Mouse (Mus musculus) stomach, embryonic 15.5 days (tissue): ENCODE data around the gene Gsdma3. TPM values are rescaled to one million over a fixed set of nuclear protein-coding genes. Genes with fewer than 3 reads are reported as not detected.
"Not testable (repeated sequence)": the region's sequence is repeated elsewhere in the genome, so short reads cannot be mapped to it uniquely, and the experiment has no call there.

Experiments used
- ATAC-seq: fragments of 200-750 bp; cut with Nextera tagmentation; 2 replicates; pipeline ENCODE4 v1.8.0; 2017; ENCODE audit warnings: low read depth, moderate number of reproducible peaks, moderate TSS enrichment; ENCODE audit not compliant: insufficient read depth, low FRiP score
- H3K27ac ChIP-seq: fragments of 300-500 bp; sonication (generic); 2 replicates; pipeline ENCODE4 v1.5.1; 2015; ENCODE audit warnings: mild to moderate bottlenecking, inconsistent platforms
- H3K27me3 ChIP-seq: fragments of 300-500 bp; sonication (generic); replicated peaks from 2 replicates; pipeline ENCODE4 v1.6.1; 2015; ENCODE audit warnings: inconsistent platforms
- H3K36me3 ChIP-seq: fragments of 300-500 bp; sonication (generic); 2 replicates; pipeline ENCODE4 v1.6.1; 2015; ENCODE audit warnings: inconsistent platforms
- H3K4me1 ChIP-seq: fragments of 300-500 bp; sonication (generic); 2 replicates; pipeline ENCODE4 v1.6.1; 2015; ENCODE audit warnings: inconsistent platforms
- H3K4me2 ChIP-seq: fragments of 300-500 bp; sonication (generic); 2 replicates; pipeline ENCODE4 v1.6.1; 2015; ENCODE audit warnings: mild to moderate bottlenecking, inconsistent platforms
- H3K4me3 ChIP-seq: fragments of 300-500 bp; sonication (generic); replicated peaks from 2 replicates; pipeline ENCODE4 v1.5.1; 2015; ENCODE audit warnings: inconsistent platforms
- H3K9ac ChIP-seq: fragments of 300-500 bp; sonication (generic); 2 replicates; pipeline ENCODE4 v1.6.1; 2015; ENCODE audit warnings: inconsistent platforms
- H3K9me3 ChIP-seq: fragments of 300-500 bp; sonication (generic); 2 replicates; pipeline ENCODE4 v1.6.1; 2016; ENCODE audit warnings: inconsistent platforms
- WGBS: fragments of 180-500 bp; shearing (Covaris S2); methylation state at CpG from one replicate; pipeline ENCODE4 v1.1.7; 2015; 5-methylcytosine and 5-hydroxymethylcytosine counted together
- polyA plus RNA-seq: library from polyadenylated mRNA; unstranded; fragments of >200 nt; fragmentation: Nextera tagmentation; extraction: Ambion mirVana; gene quantifications from 2 replicates; pipeline ENCODE4 v1.2.1, GENCODE M21; 2015

The Gsdma3 gene
- polyA plus RNA-seq, 1 experiment from 2014 or later: not detected

DNA sequence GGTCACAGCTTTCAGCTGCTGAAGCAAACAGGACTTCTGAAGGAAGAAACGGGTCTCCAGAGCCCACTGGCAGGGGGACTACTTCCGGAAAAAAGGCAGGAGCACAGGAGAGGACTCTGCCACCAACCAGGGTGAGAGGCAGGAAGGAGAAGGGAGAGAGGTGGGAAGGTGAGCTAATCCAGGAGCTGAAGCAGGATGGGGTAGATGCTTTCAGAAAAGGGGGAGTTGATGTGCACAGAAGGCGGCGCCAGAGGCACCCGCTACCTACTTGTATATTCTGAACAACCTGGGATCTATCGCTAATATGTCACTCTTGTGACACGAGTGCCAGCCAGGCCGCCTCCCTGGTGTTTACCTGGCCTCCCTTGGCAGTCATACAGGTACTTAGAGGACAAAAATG lies 28.2 kb upstream of the Gsdma3 start, which contains the start of gene Lrrc3c:
Gene Lrrc3c, plus strand, starts transcription at position 301 of the 400 bp plus-strand sequence.
- Histone ChIP-seq H3K27ac (no peak within 1 kb of the TSS), H3K27me3 (peaks cover 13% of the 10 kb centered on the region; the same call in 1 of the 2 replicates), H3K9me3 (no peaks in the 10 kb centered on the region), H3K36me3 (no peaks in the 10 kb centered on the region), H3K9ac (no peak within 1 kb of the TSS), H3K4me2 (no peak within 1 kb of the TSS), H3K4me3 (no peak within 1 kb of the TSS), H3K4me1 (peaks cover 4% of the 10 kb centered on the region; the same call in 1 of the 2 replicates)
- 78% methylated on average over 8 of the region's 8 CpGs for WGBS
- no peak for ATAC-seq

DNA sequence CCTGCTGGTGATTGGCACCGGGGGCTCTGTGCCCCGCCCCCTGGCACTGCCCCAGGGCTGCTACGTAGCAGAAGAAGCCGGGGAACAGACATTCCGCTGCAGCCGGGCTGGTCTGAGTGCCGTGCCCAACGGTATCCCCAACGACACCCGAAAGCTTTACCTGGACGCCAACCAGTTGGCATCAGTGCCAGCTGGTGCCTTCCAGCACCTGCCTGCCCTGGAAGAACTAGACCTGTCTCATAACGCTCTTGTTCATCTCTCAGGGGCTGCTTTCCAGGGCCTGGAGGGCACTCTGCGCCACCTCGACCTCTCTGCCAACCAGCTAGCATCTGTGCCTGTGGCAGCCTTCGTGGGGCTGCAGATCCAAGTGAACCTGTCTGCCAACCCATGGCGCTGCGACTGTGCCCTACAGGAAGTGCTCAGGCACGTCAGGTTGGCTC lies 27.3 kb upstream of the Gsdma3 start:
- WGBS: 63% methylated on average over 18 of the region's 18 CpGs
- Histone ChIP-seq H3K4me2 (no peak overlapping the region), H3K4me3 (no peak overlapping the region), H3K36me3 (no peaks in the 10 kb centered on the region), H3K9ac (no peak overlapping the region), H3K4me1 (peaks cover 4% of the 10 kb centered on the region; the same call in 1 of the 2 replicates), H3K9me3 (no peaks in the 10 kb centered on the region), H3K27ac (no peak overlapping the region), H3K27me3 (peaks cover 13% of the 10 kb centered on the region; the same call in 1 of the 2 replicates)
- ATAC-seq: no peak

DNA sequence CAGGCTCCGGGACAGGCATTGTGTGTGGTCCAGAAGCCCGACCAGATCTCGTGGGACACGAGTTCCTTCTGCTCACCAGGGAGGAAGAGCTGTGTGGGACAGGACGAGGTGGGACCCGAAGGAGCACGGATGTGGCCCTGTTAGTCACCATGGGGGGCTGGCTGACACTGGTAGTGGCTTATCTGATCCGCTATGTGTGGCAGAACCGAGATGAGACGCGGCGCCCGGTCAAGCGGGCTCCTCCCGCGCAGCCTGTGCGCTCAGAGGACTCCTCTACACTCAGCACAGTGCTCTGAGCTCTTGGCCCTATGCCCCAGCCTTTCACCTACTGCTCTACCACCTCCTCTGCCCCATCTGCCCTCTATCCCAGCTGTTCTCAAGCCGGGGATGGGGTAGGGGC lies 26.9 kb upstream of the Gsdma3 start:
- 0 out of 2 replicates have a peak, but pooled peaks have one; percentile 23 for ATAC-seq
- no peaks in the 10 kb centered on the region for H3K36me3 ChIP-seq
- no peak overlapping the region for H3K4me3 ChIP-seq
- no peak overlapping the region for H3K9ac ChIP-seq
- H3K4me1 ChIP-seq: peaks cover 4% of the 10 kb centered on the region; the same call in 1 of the 2 replicates
- no peaks in the 10 kb centered on the region for H3K9me3 ChIP-seq
- 34% methylated on average over 18 of the region's 18 CpGs for WGBS
- no peak overlapping the region for H3K4me2 ChIP-seq
- H3K27me3 ChIP-seq: peaks cover 13% of the 10 kb centered on the region; the same call in 1 of the 2 replicates
- H3K27ac ChIP-seq: no peak overlapping the region

DNA sequence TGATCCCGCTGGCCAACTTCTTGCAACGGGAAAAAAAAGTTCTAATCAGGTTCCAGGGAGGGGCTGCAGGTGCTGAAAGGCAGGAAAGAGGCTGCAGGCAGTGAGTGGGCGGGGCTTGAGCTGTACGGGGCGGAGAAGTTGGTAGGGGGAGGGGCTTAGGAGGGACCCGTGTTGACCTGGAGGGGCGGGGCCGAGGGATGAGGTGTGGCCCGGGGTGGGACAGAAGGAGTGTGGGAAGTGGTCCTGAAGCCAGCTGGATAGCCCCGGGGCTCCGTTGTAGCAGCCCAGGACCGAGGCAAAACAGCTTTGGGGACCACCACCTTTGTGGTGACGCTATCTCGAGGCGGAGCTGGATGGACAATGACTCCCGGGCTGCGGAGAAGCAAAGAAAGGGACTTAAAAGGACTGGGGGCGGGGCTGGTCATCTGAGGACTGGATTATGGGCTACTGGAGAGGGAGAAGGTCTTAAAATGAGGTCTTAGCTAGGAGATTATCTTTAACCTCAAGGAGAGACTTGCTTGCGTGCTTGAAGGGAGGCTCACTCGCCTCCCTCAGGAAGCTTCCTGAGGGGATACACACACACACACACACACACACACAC lies 24.0 kb upstream of the Gsdma3 start:
- H3K27me3 ChIP-seq: peaks cover 13% of the 10 kb centered on the region; the same call in 1 of the 2 replicates
- peak overlapping the region; percentile 35 for H3K4me3 ChIP-seq
- no peak overlapping the region for H3K9ac ChIP-seq
- H3K27ac ChIP-seq: no peak overlapping the region
- ATAC-seq: peak; percentile 64
- no peaks in the 10 kb centered on the region for H3K36me3 ChIP-seq
- no peaks in the 10 kb centered on the region for H3K9me3 ChIP-seq
- H3K4me2 ChIP-seq: peak overlapping the region; percentile 58
- H3K4me1 ChIP-seq: peaks cover 4% of the 10 kb centered on the region; the same call in 1 of the 2 replicates
- WGBS: 2% methylated on average over 18 of the region's 20 CpGs

DNA sequence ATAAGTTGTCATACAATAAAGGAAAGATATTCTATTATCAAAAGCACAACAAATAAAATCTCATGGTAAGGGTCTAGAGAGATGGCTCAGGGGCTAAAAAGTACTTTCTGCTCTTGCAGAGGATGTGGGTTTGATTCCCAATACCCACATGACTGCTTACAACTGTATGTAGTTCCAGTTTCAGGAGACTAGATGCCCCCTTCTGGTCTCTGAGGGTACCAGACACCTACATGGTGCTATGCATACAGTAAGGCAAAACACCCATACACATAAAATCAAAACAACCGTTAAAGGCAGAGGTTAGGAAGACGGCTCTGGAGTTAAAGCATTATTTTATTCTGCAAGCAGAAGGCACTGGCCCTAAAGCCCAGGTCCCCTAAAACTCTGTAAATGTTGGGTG lies 22.2 kb upstream of the Gsdma3 start:
- Histone ChIP-seq H3K27ac (no peak overlapping the region), H3K36me3 (no peaks in the 10 kb centered on the region)
- ATAC-seq: no peak

DNA sequence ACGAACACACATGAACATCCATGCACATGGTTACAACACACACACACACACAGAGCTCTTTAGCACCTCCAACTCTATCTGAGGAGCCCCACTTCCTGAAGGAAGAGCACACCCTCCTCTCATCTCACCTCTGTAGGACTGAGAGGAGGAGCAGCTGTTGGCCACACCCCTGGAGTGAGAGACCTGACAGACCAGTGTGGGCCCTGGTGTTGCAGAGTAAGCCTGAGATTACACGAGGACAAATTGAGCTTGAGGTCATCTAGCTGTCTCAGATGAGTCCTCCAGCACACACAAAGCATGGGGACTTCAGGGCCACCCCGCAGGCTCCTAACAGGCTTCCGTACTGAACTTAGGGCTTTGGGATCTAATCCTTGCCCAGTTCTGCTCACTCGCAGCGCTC lies 21.2 kb upstream of the Gsdma3 start:
- H3K4me1 ChIP-seq, H3K27ac ChIP-seq, ATAC-seq, H3K27me3 ChIP-seq, H3K9me3 ChIP-seq, H3K4me2 ChIP-seq, H3K9ac ChIP-seq, H3K4me3 ChIP-seq, H3K36me3 ChIP-seq: not testable (repeated sequence)
- WGBS: 64% methylated on average over 6 of the region's 6 CpGs

More for the DNA sequence above, 22.2 kb upstream of the Gsdma3 start:
- Histone ChIP-seq H3K9ac (no peak overlapping the region), H3K9me3 (no peaks in the 10 kb centered on the region), H3K4me2 (no peak overlapping the region), H3K4me1 (peaks cover 4% of the 10 kb centered on the region; the same call in 1 of the 2 replicates), H3K4me3 (no peak overlapping the region), H3K27me3 (peaks cover 9% of the 10 kb centered on the region; the same call in 1 of the 2 replicates)
- 83% methylated on average over 2 of the region's 2 CpGs for WGBS

DNA sequence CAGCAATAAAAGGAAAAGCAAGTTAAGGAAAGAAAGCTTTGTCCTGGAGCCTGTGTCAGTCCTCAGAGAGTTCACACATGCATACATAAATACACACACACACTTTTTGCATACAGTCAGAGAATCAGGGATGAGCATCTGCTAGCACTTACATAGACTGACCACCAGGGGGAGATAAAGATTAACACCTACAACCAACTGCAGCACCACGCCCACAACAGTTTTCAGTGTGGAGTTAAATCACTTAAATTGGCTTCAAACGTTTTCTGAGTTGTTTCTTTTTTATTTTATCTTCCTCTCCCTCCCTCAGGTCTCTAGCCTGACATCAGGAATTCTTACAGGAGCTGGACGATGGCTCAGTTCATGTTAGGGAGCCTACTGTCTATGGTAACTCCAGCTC lies 19.4 kb upstream of the Gsdma3 start:
- Histone ChIP-seq H3K4me3 (no peak overlapping the region), H3K4me1 (peaks cover 4% of the 10 kb centered on the region; the same call in 1 of the 2 replicates), H3K4me2 (no peak overlapping the region), H3K27ac (no peak overlapping the region), H3K9me3 (no peaks in the 10 kb centered on the region), H3K36me3 (no peaks in the 10 kb centered on the region), H3K27me3 (no peaks in the 10 kb centered on the region), H3K9ac (no peak overlapping the region)
- 8% methylated on average over 3 of the region's 3 CpGs for WGBS
- ATAC-seq: no peak

DNA sequence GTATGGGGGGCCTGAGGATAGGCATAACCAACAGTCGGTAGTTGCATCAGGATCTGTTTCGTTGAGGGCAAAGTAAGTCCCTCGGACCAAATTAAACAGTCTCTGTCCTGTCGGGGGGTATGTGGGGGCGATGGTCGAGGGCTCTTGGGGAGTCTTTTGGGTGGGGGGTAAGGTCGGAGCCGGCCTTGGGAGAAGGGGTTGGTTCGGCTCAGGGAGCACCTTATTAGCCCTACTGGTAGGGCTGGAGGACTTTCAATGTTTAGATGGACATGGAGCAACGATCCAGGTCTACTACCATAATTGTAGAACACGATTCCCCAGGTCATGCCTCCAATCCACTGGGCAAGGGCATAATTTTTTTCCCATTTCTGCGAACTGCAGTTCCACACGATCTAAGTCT lies 5.4 kb upstream of the Gsdma3 start:
- Histone ChIP-seq H3K4me1 (no peaks in the 10 kb centered on the region), H3K27ac (no peak overlapping the region), H3K9me3 (no peaks in the 10 kb centered on the region), H3K36me3 (no peaks in the 10 kb centered on the region), H3K4me3 (no peak overlapping the region), H3K4me2 (no peak overlapping the region), H3K27me3 (no peaks in the 10 kb centered on the region), H3K9ac (no peak overlapping the region)
- WGBS: 91% methylated on average over 13 of the region's 13 CpGs
- no peak for ATAC-seq

DNA sequence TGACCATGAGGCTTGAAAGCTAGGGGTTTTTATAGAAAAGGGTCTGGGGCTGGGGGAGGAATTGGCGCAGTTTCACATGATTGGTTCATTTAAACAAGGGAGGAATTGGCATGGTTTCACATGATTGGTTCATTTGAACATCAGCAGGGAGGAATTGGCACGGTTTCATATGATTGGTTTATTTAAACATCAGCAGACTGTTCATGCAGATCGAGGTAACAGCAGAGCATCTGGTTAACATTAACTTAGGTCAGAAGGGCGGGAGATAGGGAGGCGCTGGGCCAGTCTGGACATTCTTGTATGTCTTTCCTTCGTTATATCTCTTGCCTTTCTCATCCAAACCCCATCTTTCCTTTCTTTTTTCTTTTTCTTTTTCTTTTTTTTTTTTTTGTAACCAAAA lies 2.2 kb upstream of the Gsdma3 start:
- H3K4me2 ChIP-seq, ATAC-seq, H3K27me3 ChIP-seq, H3K36me3 ChIP-seq, H3K4me1 ChIP-seq, H3K4me3 ChIP-seq, H3K27ac ChIP-seq, H3K9me3 ChIP-seq, H3K9ac ChIP-seq: not testable (repeated sequence)
- 75% methylated on average over 6 of the region's 6 CpGs for WGBS

DNA sequence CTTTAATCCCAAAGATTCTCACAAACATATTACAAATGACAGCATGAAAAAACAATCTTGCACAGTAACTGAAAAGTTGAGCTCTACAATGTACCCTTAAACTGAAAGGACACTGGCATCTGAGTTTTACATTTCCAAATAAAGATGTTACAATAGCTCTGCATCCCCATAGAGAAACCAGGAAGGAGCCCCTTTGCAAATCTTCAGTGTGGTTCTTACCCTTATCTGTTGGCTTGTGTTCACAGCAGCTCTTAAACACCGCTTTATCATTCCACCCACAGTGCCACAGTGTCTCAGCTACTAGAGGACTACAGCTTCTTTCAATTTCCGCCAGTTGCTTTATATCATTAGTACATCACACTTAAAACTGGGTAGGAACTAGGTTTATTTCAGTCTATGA lies 1.8 kb upstream of the Gsdma3 start:
- H3K27me3 ChIP-seq, H3K4me3 ChIP-seq, H3K36me3 ChIP-seq, H3K27ac ChIP-seq, ATAC-seq, H3K9ac ChIP-seq, H3K4me2 ChIP-seq, H3K9me3 ChIP-seq, H3K4me1 ChIP-seq: not testable (repeated sequence)
- 92% methylated on average over 2 of the region's 2 CpGs for WGBS

DNA sequence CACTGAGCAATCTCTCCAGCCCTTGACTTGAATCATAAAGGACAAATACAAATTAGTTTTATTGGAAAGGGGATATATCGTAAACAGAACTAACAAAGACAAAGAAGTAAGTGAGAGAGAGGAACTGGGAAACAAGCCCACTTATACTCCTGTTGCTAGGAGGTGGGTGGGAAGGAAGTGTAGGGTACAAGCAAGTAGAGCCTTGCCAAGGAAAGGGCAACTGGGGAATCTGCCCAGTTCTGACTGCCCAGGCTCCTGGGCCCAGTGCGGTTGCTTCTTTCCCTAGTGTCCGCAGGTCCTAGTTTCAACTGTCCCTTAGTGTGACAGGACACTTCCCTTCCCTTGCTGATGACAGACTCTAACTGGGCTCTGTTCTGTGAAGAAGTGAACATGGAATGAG lies 2.5 kb downstream of the Gsdma3 start:
- H3K9ac ChIP-seq: no peak overlapping the region
- H3K27ac ChIP-seq: no peak overlapping the region
- no peak overlapping the region for H3K4me3 ChIP-seq
- H3K4me2 ChIP-seq: no peak overlapping the region
- H3K27me3 ChIP-seq: no peaks in the 10 kb centered on the region
- WGBS: 96% methylated on average over 3 of the region's 3 CpGs
- ATAC-seq: no peak
- H3K9me3 ChIP-seq: no peaks in the 10 kb centered on the region
- H3K36me3 ChIP-seq: no peaks in the 10 kb centered on the region
- no peaks in the 10 kb centered on the region for H3K4me1 ChIP-seq

DNA sequence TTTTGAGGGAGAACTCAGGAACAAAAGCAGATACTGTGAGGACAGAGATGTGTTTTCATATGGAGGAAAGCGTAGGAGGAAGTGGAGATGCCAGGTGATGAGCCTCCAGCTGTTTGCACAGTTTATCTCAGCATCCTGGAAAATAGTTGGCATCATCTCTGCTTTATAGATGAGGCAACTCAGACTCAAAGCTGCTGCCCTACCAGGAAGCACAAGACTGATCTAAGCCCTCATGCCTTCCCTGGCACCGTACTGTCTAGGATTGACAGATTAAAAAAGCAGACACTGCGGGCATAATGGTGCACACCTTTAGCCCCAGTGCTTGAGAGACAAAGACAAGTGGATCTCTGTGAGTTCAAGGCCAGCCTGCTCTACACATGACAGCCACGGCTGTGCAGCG lies 4.5 kb downstream of the Gsdma3 start:
- no peak overlapping the region for H3K4me3 ChIP-seq
- H3K27ac ChIP-seq: no peak overlapping the region
- no peaks in the 10 kb centered on the region for H3K36me3 ChIP-seq
- H3K4me1 ChIP-seq: no peaks in the 10 kb centered on the region
- ATAC-seq: no peak
- WGBS: 87% methylated on average over 5 of the region's 5 CpGs
- H3K9ac ChIP-seq: no peak overlapping the region
- H3K4me2 ChIP-seq: no peak overlapping the region
- H3K27me3 ChIP-seq: no peaks in the 10 kb centered on the region
- no peaks in the 10 kb centered on the region for H3K9me3 ChIP-seq
